Mouse (Mus musculus) ovary, postnatal 14 days (tissue): ENCODE data around the gene Gm10697.
"Not testable (repeated sequence)": the region's sequence is repeated elsewhere in the genome, so short reads cannot be mapped to it uniquely, and the experiment has no call there.

Experiments used
- DNase-seq: peaks from one replicate; pipeline ENCODE4 v3.0.0; 2022; ENCODE audit warnings: low spot score

The Gm10697 gene

DNA sequence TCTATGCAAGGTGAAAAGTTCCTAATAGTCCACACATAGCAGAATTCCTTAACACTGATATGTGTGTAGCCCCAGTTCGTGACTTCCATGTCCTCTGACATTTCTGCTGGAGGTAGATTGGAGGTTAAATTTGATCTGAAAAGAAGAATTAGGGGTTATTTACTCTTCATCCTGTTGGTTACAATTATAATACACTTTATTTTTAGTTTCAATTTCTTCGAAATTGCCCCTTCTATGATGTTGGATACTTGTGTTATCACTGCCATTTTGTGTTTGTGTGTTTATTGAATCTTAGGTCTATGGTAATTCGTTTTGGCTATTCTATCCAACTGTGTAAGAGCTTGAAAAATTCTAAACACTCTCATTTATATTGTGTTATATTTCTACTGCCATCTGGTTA lies at the start of gene Gm10697:
Gene Gm10697, minus strand, starts transcription at position 101 of the 400 bp plus-strand sequence.
- not testable (repeated sequence) for DNase-seq

DNA sequence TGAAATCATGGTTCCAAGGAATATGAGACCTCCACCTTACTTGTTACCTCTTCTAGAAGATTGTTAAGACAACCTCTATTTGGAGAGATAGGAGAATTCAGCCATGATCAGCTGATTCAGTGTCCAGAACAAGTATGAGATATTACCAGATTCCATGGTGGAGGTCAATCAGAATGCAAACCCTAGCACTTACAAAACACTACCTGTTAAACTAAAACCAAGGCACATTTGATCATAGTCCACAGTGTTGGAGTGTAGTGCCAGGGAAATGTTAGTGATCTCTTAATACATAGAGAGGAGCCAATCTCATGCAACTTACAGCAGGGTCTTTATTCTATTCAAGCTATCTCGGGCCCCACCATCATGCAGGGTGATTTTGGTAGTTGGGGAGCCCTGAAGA lies 42.6 kb upstream of the Gm10697 start:
- not testable (repeated sequence) for DNase-seq

DNA sequence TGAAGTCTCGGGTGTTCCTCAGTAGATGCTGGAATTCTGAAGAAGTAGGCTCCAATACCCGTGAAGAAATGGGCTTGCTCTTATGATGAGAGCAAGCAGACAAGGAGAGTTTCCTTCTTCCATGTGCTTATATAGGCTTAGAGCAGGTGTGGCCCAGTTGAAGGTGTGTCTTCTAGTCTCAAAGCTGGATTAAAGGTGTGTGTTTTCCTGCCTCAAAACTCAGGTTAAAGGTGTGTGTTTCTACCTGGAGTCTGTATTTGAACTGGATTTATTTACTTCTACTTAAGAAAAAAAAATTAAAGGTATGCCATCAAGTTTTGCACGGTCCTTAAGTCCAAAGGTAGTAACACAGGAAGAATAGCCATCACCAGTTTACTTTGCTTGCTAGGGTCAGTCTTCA lies 17.7 kb downstream of the Gm10697 start, which contains the start of gene Gm9125:
Gene Gm9125, minus strand, starts transcription at position 101 of the 400 bp plus-strand sequence.
- DNase-seq = not testable (repeated sequence)

DNA sequence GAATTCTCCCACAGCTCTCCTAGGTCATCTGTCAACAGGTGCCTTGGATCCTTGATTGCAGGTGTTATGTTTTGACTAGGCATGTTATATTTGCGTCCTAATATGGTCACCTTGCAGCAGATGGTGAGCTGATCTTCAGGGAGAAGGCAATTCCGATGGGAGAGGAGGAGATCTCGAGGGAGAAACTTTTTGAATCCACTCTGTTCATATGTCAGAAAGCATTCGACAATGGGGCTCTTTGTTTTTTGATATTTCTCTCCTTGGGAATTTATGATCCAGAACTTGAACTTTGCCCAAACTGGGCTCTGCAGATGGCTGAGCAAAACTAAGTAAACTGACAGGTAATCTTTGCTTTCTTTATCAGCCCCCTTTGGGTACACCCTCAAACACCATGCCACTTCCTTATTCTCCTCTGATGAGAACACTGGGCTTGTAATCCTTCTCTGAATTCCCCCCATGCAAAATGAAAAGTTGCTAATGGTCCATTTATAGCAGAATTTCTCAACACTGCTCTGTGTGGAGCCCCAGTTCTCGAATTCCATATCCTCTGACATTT lies 22.8 kb downstream of the Gm10697 start:
- not testable (repeated sequence) for DNase-seq

DNA sequence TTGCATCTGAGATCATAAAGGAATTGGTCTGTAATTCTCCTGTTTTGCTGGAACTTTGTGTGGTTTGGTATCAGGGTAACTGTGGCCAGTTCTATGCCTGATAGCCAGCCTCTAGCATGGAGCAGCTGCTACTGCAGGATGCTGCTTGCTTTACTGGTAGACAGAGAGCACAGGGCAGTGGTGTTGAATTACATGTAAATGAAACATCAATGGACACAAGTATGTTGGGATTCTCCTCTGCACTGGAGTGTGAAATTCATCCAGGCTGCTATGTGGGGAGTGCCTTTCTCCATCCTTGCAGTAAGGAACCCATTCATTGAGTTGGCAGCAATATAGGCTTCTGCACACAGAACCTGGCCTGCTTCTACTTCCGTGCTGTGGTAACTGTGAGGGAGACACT lies 34.2 kb downstream of the Gm10697 start:
- not testable (repeated sequence) for DNase-seq

DNA sequence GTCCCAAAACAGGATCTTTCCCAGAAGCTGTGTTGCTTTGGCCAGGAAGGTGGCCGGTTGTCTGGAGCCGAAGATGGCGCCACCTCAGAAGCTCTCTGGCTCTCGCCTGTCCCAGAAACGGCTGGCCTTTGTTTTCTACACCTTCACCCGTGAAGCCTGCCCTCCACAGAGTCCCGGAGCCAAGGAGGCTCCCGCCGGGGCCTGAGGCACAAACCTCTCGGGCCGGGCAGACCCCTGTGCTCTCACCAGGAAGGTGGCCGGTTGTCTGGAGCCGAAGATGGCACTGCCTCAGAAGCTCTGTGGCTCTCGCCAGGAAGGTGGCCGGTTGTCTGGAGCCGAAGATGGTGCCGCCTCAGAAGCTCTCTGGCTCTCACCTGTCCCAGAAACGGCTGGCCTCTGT lies 38.0 kb downstream of the Gm10697 start:
- DNase-seq = not testable (repeated sequence)
